Mouse (Mus musculus) hindbrain, embryonic 11.5 days (tissue): ENCODE measurements at regions not wholly inside any gene's neighbourhood (a gene's known extent, or its start where the extent isn't known, plus 50 kb on each side); places are given as distances from the start of the nearest gene placed in this dataset.

Experiments
- ATAC-seq: fragments of 200-750 bp; cut with Nextera tagmentation; 2 replicates; pipeline ENCODE4 v1.8.0; 2017; ENCODE audit warnings: mild to moderate bottlenecking, moderate TSS enrichment, moderate library complexity; ENCODE audit not compliant: low FRiP score
- DNase-seq: peaks from one replicate; pipeline ENCODE4 v3.0.0-alpha.2; 2015; ENCODE audit warnings: low spot score
- H3K27ac ChIP-seq: fragments of 300-500 bp; sonication (generic); 2 replicates; pipeline ENCODE4 v1.5.1; 2014; ENCODE audit warnings: mild to moderate bottlenecking, low read depth, low read length
- H3K27me3 ChIP-seq: fragments of 300-500 bp; sonication (generic); 2 replicates; pipeline ENCODE4 v1.6.1; 2014; ENCODE audit warnings: mild to moderate bottlenecking, low read length, moderate library complexity, mixed read lengths; ENCODE audit not compliant: control insufficient read depth, insufficient read depth
- H3K36me3 ChIP-seq: fragments of 300-500 bp; sonication (generic); 2 replicates; pipeline ENCODE4 v1.6.1; 2014; ENCODE audit warnings: mild to moderate bottlenecking, low read length, moderate library complexity, mixed read lengths; ENCODE audit not compliant: control insufficient read depth, insufficient read depth
- H3K4me1 ChIP-seq: fragments of 300-500 bp; sonication (generic); replicated peaks from 2 replicates; pipeline ENCODE4 v1.6.1; 2014; ENCODE audit warnings: low read length, mixed read lengths; ENCODE audit not compliant: control insufficient read depth, insufficient read depth
- H3K4me2 ChIP-seq: fragments of 300-500 bp; sonication (generic); replicated peaks from 2 replicates; pipeline ENCODE4 v1.6.1; 2014; ENCODE audit warnings: mild to moderate bottlenecking, low read depth, low read length
- H3K4me3 ChIP-seq: fragments of 300-500 bp; sonication (generic); 2 replicates; pipeline ENCODE4 v1.5.1; 2014; ENCODE audit warnings: low read depth, low read length
- H3K9ac ChIP-seq: fragments of 300-500 bp; sonication (generic); 2 replicates; pipeline ENCODE4 v1.6.1; 2014; ENCODE audit warnings: low read depth, low read length
- H3K9me3 ChIP-seq: fragments of 300-500 bp; sonication (generic); 2 replicates; pipeline ENCODE4 v1.6.1; 2016; ENCODE audit warnings: low read length; ENCODE audit not compliant: control insufficient read depth
- WGBS: fragments of 180-500 bp; shearing (Covaris S2); extraction: QIAGEN DNeasy Blood & Tissue Kit; methylation state at CpG from one replicate; pipeline ENCODE4 v1.1.7; 2014; 5-methylcytosine and 5-hydroxymethylcytosine counted together

DNA sequence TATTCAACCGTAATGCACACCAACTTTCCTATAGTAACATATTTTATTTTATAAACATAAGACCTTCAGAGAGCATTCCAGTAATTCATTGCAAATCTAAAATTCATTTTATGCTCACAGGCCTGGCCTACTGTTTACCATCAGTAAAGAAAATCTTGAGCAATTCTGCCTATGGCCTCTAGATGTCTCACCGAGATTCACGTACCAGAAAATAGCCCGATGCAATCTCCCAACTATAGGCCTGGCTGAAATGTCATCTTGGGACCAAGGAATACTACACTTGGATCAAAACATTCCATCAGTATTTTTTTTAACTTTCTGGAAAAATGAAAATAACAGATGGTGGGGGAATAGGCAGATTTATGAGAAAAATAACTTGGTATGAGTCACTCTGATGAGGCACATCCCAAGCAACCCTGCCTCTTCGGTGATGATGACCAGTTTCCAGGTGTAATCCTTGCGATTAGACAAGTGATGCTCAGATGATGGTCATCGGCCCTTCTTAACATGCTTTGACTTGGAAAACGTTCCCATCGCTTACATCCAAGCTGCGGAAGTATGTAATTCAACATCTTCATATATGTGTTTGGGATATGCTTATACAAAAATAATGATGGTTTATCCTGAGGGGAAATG, 439.9 kb downstream of the Nyap2 start:
- Histone ChIP-seq H3K4me3 (no peak overlapping the region), H3K9ac (no peak overlapping the region), H3K36me3 (no peaks in the 10 kb centered on the region), H3K27me3 (no peaks in the 10 kb centered on the region), H3K4me1 (no peaks in the 10 kb centered on the region), H3K27ac (no peak overlapping the region), H3K4me2 (no peak overlapping the region), H3K9me3 (no peaks in the 10 kb centered on the region)
- ATAC-seq: peak; percentile 72; the same call in 1 of the 2 replicates
- peak; percentile 21 for DNase-seq
- 64% methylated on average over 10 of the region's 10 CpGs for WGBS

DNA sequence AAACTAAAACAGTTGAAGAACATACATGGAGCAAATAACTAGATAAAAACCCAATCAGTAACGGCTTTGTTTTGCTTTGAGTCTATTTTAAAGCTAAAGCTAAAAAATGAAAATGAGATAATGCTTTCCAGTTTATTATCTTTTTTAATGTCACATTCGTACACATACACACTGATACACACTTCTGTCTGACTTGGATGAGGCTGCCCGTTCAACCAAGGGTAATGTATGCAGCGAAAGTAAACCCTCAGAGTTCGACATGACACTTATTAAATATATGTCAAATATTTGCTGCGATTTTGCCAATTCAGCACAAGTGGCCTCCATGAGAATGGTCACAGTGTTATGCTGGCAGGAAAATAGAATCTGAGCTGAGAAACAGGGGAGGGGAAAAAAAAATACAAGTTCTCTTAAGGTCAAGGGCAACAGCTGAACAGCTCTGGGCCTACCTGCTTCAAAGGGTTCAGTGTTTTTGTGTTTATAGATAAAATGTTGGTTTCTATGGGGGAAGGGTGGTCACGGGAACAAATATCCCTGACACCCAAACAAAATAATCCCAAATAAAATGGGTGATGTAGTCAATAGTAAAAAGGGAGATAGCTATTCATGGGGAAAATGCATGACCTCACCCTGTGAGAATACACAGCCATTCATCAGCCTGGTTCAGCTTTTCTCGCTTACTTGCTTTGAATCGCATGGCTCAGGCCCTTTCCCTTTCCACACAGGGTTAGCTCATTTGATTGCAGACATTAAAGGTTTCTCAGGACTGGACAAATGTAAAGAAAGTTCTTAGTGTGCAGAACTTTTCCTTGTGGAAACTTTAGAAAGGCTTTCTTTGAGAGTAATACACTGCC, 443.9 kb downstream of the Nyap2 start:
- Histone ChIP-seq H3K27me3 (no peaks in the 10 kb centered on the region), H3K4me2 (no peak overlapping the region), H3K4me3 (no peak overlapping the region), H3K9me3 (no peaks in the 10 kb centered on the region), H3K36me3 (no peaks in the 10 kb centered on the region), H3K4me1 (no peaks in the 10 kb centered on the region), H3K9ac (no peak overlapping the region), H3K27ac (peak overlapping the region; percentile 30; the same call in 1 of the 2 replicates)
- DNase-seq: peak; percentile 29
- peak; percentile 83 for ATAC-seq
- whole genome bisulfite sequencing: 48% methylated on average over 9 of the region's 9 CpGs

DNA sequence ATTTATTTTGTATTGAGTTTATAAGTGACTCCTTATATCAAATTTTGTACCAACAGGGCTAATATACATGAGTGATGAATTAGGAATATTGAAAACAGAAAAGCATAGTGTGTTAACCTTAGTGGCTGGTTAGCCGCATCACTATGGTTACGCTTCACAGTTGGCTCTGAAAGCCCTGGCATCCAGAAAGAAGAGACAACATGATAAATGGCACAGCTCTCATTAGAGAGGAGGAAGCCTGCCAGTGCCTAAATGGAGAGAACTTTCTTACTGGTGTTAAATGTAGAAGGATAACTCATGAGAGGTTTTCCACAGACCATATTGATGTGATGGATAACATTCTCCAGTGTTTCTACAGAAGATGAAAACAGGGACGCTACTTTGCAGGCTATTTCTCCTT, 446.2 kb downstream of the Nyap2 start:
- Histone ChIP-seq H3K4me1 (no peaks in the 10 kb centered on the region), H3K4me2 (no peak overlapping the region), H3K9ac (no peak overlapping the region), H3K27ac (no peak overlapping the region), H3K9me3 (no peaks in the 10 kb centered on the region), H3K27me3 (no peaks in the 10 kb centered on the region), H3K4me3 (no peak overlapping the region), H3K36me3 (no peaks in the 10 kb centered on the region)
- 46% methylated on average over 3 of the region's 3 CpGs for WGBS
- ATAC-seq (peak; percentile 38), DNase-seq (peak; percentile 25)

DNA sequence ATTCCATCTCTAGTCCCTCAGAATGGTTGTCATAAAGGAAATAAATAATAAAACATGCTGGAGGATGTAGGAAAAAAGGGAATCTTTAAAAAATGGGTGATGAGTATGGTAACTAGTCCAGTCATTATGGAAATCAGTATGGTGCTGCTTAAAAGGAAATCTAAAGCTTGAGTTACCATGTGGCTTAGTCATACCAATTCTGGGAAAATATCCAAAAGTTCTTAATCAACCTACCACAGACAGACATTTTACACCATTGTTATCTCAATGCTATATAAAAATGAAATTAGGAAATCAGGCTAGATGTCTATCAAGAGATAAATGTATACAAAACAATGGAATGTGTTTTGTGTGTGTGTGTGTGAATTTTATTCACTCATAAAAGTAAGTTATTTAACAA, 449.1 kb downstream of the Nyap2 start:
- H3K4me1 ChIP-seq: no peaks in the 10 kb centered on the region
- H3K4me3 ChIP-seq: no peak overlapping the region
- no peak overlapping the region for H3K9ac ChIP-seq
- no peaks in the 10 kb centered on the region for H3K36me3 ChIP-seq
- ATAC-seq (no peak), DNase-seq (no peak)
- no peak overlapping the region for H3K27ac ChIP-seq
- H3K9me3 ChIP-seq: no peaks in the 10 kb centered on the region
- no peak overlapping the region for H3K4me2 ChIP-seq
- H3K27me3 ChIP-seq: no peaks in the 10 kb centered on the region

DNA sequence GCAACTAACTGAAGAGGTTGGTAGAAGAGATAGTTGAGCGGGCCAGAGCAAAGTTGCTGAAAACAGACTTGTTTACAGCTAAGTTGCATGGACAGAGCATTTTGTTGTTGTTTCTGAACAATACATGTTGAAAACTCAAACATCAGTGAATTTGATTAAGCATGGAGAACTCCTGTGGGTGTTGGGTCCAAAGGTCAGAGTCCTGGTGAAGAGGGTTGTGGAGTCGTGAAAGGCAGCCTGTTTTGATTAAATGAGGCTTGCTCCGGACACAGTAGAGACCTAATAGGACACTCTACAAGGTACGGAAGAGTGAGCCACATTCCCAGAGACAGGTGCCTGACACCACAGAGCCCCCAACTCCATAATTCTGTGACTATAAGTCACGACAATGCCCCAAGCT, 461.1 kb downstream of the Nyap2 start:
- Histone ChIP-seq H3K9ac (no peak overlapping the region), H3K4me1 (no peaks in the 10 kb centered on the region), H3K27ac (no peak overlapping the region), H3K4me3 (no peak overlapping the region), H3K4me2 (no peak overlapping the region), H3K36me3 (no peaks in the 10 kb centered on the region), H3K27me3 (no peaks in the 10 kb centered on the region), H3K9me3 (no peaks in the 10 kb centered on the region)
- ATAC-seq (no peak), DNase-seq (no peak)
- WGBS: 36% methylated on average over 5 of the region's 5 CpGs

DNA sequence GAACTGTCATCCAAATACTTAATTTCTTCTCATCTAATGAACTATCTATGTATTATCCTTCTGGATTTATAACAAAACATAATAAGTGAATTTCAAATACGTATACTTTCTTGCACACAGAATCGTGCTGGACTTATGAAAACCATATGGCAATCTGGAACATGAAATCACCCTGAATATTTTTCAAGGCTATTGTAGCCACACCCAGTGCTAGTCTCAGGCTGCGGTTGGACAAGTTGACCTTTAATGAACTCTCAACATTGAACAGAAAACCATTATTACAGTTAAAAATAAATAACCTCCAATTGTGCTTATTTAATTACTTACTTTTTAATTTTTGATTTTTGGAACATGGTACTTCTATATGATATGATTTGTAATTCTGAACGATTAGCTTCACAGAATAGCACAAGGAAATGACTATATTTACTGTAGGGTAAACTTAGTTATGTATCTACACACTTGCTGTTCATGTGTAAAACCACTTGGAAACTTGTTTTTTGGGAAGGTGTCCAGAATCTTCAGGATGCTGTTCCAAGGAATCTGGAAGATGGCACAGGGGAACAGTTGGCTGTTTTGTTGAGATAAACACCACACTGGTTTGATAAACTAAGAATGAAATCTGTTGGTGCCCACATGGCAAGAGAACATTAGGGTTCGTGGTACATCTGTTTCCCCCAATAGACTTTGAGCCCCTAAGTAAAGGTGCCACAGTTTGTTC, 463.0 kb downstream of the Nyap2 start:
- Histone ChIP-seq H3K4me2 (no peak overlapping the region), H3K4me3 (no peak overlapping the region), H3K27me3 (no peaks in the 10 kb centered on the region), H3K4me1 (no peaks in the 10 kb centered on the region), H3K9ac (no peak overlapping the region), H3K9me3 (no peaks in the 10 kb centered on the region), H3K36me3 (no peaks in the 10 kb centered on the region), H3K27ac (no peak overlapping the region)
- WGBS: 82% methylated on average over 5 of the region's 5 CpGs
- ATAC-seq: no peak
- no peak for DNase-seq

DNA sequence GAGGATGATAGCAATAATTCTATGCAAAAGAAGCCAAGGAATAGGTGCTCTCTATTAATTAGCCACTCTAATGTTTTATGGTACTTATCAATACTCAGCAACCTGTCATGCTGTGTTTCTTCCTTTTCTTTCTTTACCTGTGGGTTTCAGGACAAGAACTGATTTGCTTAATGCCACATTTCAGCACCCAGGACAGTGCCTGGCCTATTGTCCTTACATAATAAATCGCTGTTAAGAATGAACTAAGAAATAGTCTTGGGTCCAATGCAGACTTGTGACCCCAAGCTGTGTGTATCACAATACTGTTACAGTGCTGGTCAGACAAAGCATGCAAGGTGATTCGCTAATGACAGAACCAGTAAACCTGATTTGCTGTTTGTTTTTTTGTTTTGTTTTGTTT, 472.2 kb downstream of the Nyap2 start:
- Histone ChIP-seq H3K4me2 (no peak overlapping the region), H3K27me3 (no peaks in the 10 kb centered on the region), H3K27ac (no peak overlapping the region), H3K9me3 (no peaks in the 10 kb centered on the region), H3K4me1 (no peaks in the 10 kb centered on the region), H3K36me3 (no peaks in the 10 kb centered on the region), H3K9ac (no peak overlapping the region), H3K4me3 (no peak overlapping the region)
- ATAC-seq (no peak), DNase-seq (peak; percentile 25)
- WGBS: 66% methylated on average over 2 of the region's 2 CpGs

DNA sequence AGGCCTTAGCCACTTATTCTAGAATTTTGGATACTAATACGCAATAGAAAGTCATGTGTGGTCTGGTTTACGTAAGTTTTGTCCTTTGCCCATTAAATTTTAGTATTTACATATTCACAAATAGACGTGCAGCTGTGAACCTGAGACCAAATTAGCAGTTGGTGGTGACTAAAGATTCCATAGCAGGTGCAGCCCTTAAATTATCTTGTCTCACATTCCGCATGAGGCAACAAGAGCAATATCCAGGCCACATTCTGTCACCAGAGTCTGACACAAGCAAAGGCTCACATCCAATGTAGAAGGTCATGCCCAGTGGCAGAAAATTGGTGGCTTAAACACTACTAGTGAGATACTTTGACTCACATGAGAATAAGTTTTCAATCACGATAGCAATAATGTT, 473.0 kb downstream of the Nyap2 start:
- Histone ChIP-seq H3K36me3 (no peaks in the 10 kb centered on the region), H3K4me3 (no peak overlapping the region), H3K4me2 (no peak overlapping the region), H3K9me3 (no peaks in the 10 kb centered on the region), H3K9ac (no peak overlapping the region), H3K27me3 (no peaks in the 10 kb centered on the region), H3K27ac (no peak overlapping the region), H3K4me1 (no peaks in the 10 kb centered on the region)
- ATAC-seq (no peak), DNase-seq (no peak)
- 93% methylated on average over 5 of the region's 5 CpGs for WGBS
